15 mouse cellular contexts compared by ENCODE assay signal in genomic region chr4:10197245-10197943, GRCm38 (mm10).
A peak's percentile ranks its signal among the peaks of the same experiment; 100 is the strongest.
DNase-seq lines count a peak whose midpoint lies in the region; ATAC-seq and TF ChIP-seq lines count a peak whose summit lies in the region.
"Had no signal": no experiment of that assay in that cellular context is flagged by ENCODE, and none has a peak within 500 bp of the region (broad histone marks: within the 10 kb centered on the region; RNA-seq: fewer than 3 reads in every experiment).

No protein-coding gene starts in this region.

- H3K9ac ChIP-seq in heart, embryonic 13.5 days = no peak overlapping the region
- H3K9ac ChIP-seq in heart, adult 2 months (ENCODE audit: low read depth, low read length) = no peak overlapping the region
- no peak overlapping the region for H3K9ac ChIP-seq in kidney, embryonic 16.5 days (replicated peaks; ENCODE audit: low read length)
- no peak overlapping the region for H3K9ac ChIP-seq in midbrain, embryonic 14.5 days (replicated peaks; ENCODE audit: low read length)
- no peak overlapping the region for H3K9ac ChIP-seq in midbrain, embryonic 13.5 days (replicated peaks)
- H3K9ac ChIP-seq: limb, embryonic 12.5 days had no signal

- no peaks in the 10 kb centered on the region for H3K79me2 ChIP-seq in heart, adult 2 months (replicated peaks; ENCODE audit: control insufficient read depth, insufficient read depth, low read length)

- intact Hi-C loops in heart, adult 2 months (cut with DNase I) = no loop called here
- intact Hi-C loops in left cerebral cortex, postnatal 4 days (cut with DNase I) = no loop called here

- DNase-seq in heart, adult 2 months = no peak
- no peak for DNase-seq in kidney, postnatal 36 days
- DNase-seq in midbrain, embryonic 14.5 days = peak; percentile 24
- DNase-seq in left cerebral cortex, postnatal 4 days = no peak
- DNase-seq: B cell, adult 2 months; cerebellum, adult 11 months; cerebellum, postnatal 36 days; gastrocnemius, postnatal 36 days had no signal

- peaks cover 14% of the 10 kb centered on the region for H3K4me1 ChIP-seq in heart, embryonic 13.5 days
- no peaks in the 10 kb centered on the region for H3K4me1 ChIP-seq in heart, adult 2 months (ENCODE audit: control insufficient read depth, insufficient read depth, low read length)
- no peaks in the 10 kb centered on the region for H3K4me1 ChIP-seq in kidney, embryonic 16.5 days (ENCODE audit: insufficient read depth, low read length)
- H3K4me1 ChIP-seq in midbrain, embryonic 14.5 days (ENCODE audit: control insufficient read depth, insufficient read depth, low read length) = no peaks in the 10 kb centered on the region
- no peaks in the 10 kb centered on the region for H3K4me1 ChIP-seq in midbrain, embryonic 13.5 days (replicated peaks)

- WGBS in heart, embryonic 13.5 days = 86% methylated on average over 1 of the region's 1 CpGs
- WGBS in heart, adult 2 months = 88% methylated on average over 1 of the region's 1 CpGs
- WGBS in kidney, embryonic 16.5 days = 71% methylated on average over 1 of the region's 1 CpGs
- 92% methylated on average over 1 of the region's 1 CpGs for WGBS in midbrain, embryonic 14.5 days
- WGBS in midbrain, embryonic 13.5 days = 100% methylated on average over 1 of the region's 1 CpGs

- ATAC-seq in heart, embryonic 13.5 days (ENCODE audit: extremely low read depth, insufficient number of reproducible peaks, low FRiP score, low TSS enrichment) = no peak
- ATAC-seq in kidney, embryonic 16.5 days (ENCODE audit: low FRiP score, low TSS enrichment) = peak; percentile 46; the same call in 1 of the 2 replicates
- no peak for ATAC-seq in midbrain, embryonic 14.5 days (ENCODE audit: low FRiP score, low TSS enrichment)
- no peak for ATAC-seq in midbrain, embryonic 13.5 days
- ATAC-seq in megakaryocyte-erythroid progenitor cell, adult 5-6 weeks (replicated peaks; ENCODE audit: low FRiP score, low TSS enrichment, poor library complexity, severe bottlenecking) = peak; percentile 61

- H3K9me3 ChIP-seq in heart, embryonic 13.5 days = no peaks in the 10 kb centered on the region
- H3K9me3 ChIP-seq in kidney, embryonic 16.5 days (ENCODE audit: low read length) = no peaks in the 10 kb centered on the region
- no peaks in the 10 kb centered on the region for H3K9me3 ChIP-seq in midbrain, embryonic 14.5 days (ENCODE audit: control insufficient read depth, low read length)
- no peaks in the 10 kb centered on the region for H3K9me3 ChIP-seq in midbrain, embryonic 13.5 days
- H3K9me3 ChIP-seq: limb, embryonic 12.5 days had no signal

- H3K36me3 ChIP-seq in heart, embryonic 13.5 days = no peaks in the 10 kb centered on the region
- no peaks in the 10 kb centered on the region for H3K36me3 ChIP-seq in heart, adult 2 months (ENCODE audit: control insufficient read depth, insufficient read depth, low read length)
- H3K36me3 ChIP-seq in kidney, embryonic 16.5 days (ENCODE audit: insufficient read depth, low read length) = no peaks in the 10 kb centered on the region
- no peaks in the 10 kb centered on the region for H3K36me3 ChIP-seq in midbrain, embryonic 14.5 days (ENCODE audit: control insufficient read depth, insufficient read depth, low read length)
- H3K36me3 ChIP-seq in midbrain, embryonic 13.5 days = no peaks in the 10 kb centered on the region
- H3K36me3 ChIP-seq: limb, embryonic 12.5 days had no signal

- TF ChIP-seq POLR2A in heart, adult 2 months (IDR thresholded peaks at IDR 0.05; ENCODE audit: insufficient read depth, low read depth, low read length) = no peak

- H3K27ac ChIP-seq in heart, embryonic 13.5 days (replicated peaks) = peak overlapping the region; percentile 70; the same call in 1 of the 2 replicates
- H3K27ac ChIP-seq in heart, adult 2 months = no peak overlapping the region
- H3K27ac ChIP-seq in kidney, embryonic 16.5 days (ENCODE audit: low read length) = no peak overlapping the region
- H3K27ac ChIP-seq in midbrain, embryonic 14.5 days (replicated peaks; ENCODE audit: low read depth, low read length) = no peak overlapping the region
- H3K27ac ChIP-seq in midbrain, embryonic 13.5 days = no peak overlapping the region
- H3K27ac ChIP-seq: limb, embryonic 12.5 days; stomach, postnatal 0 days had no signal

- no peak overlapping the region for H3K4me3 ChIP-seq in heart, embryonic 13.5 days
- H3K4me3 ChIP-seq in heart, adult 2 months = no peak overlapping the region
- H3K4me3 ChIP-seq in kidney, embryonic 16.5 days (ENCODE audit: low read length) = no peak overlapping the region
- H3K4me3 ChIP-seq in midbrain, embryonic 14.5 days (replicated peaks; ENCODE audit: low read depth, low read length) = no peak overlapping the region
- H3K4me3 ChIP-seq in midbrain, embryonic 13.5 days (replicated peaks) = no peak overlapping the region
- H3K4me3 ChIP-seq: limb, embryonic 12.5 days had no signal

- TF ChIP-seq EP300 in heart, adult 2 months (IDR thresholded peaks at IDR 0.05; ENCODE audit: insufficient read depth, low read depth, low read length) = no peak

- no peak for TF ChIP-seq CTCF in heart, adult 2 months (IDR thresholded peaks at IDR 0.05)

- no peaks in the 10 kb centered on the region for H3K27me3 ChIP-seq in heart, embryonic 13.5 days (replicated peaks)
- no peaks in the 10 kb centered on the region for H3K27me3 ChIP-seq in heart, adult 2 months (ENCODE audit: control insufficient read depth, insufficient read depth, low read length)
- no peaks in the 10 kb centered on the region for H3K27me3 ChIP-seq in kidney, embryonic 16.5 days (ENCODE audit: insufficient read depth, low read length)
- no peaks in the 10 kb centered on the region for H3K27me3 ChIP-seq in midbrain, embryonic 14.5 days (ENCODE audit: control insufficient read depth, insufficient read depth, low read length)
- no peaks in the 10 kb centered on the region for H3K27me3 ChIP-seq in midbrain, embryonic 13.5 days
- H3K27me3 ChIP-seq: limb, embryonic 12.5 days had no signal

- H3K4me2 ChIP-seq in heart, embryonic 13.5 days = no peak overlapping the region
- no peak overlapping the region for H3K4me2 ChIP-seq in kidney, embryonic 16.5 days (replicated peaks; ENCODE audit: low read depth, low read length)
- no peak overlapping the region for H3K4me2 ChIP-seq in midbrain, embryonic 14.5 days (ENCODE audit: low read length)
- H3K4me2 ChIP-seq in midbrain, embryonic 13.5 days (replicated peaks) = no peak overlapping the region
- H3K4me2 ChIP-seq: limb, embryonic 12.5 days; midbrain, embryonic 11.5 days had no signal

Comparison
In these comparisons a context has a peak if more than half of its experiments do, and no peak if none do; other contexts are left out.
1. ATAC-seq: peak in kidney, embryonic 16.5 days (single experiment) and megakaryocyte-erythroid progenitor cell, adult 5-6 weeks (single experiment); none in heart, embryonic 13.5 days (single experiment), midbrain, embryonic 14.5 days (single experiment) and midbrain, embryonic 13.5 days (single experiment).